Mouse (Mus musculus) lung, postnatal 4 days (tissue): ENCODE measurements around the gene Iqcf3.
"Not testable (repeated sequence)": the region's sequence is repeated elsewhere in the genome, so short reads cannot be mapped to it uniquely, and the experiment has no call there.

Experiments used
- DNase-seq, 2 experiments: peaks; one replicate each; pipeline ENCODE4 v3.0.0; 2021

The Iqcf3 gene

DNA sequence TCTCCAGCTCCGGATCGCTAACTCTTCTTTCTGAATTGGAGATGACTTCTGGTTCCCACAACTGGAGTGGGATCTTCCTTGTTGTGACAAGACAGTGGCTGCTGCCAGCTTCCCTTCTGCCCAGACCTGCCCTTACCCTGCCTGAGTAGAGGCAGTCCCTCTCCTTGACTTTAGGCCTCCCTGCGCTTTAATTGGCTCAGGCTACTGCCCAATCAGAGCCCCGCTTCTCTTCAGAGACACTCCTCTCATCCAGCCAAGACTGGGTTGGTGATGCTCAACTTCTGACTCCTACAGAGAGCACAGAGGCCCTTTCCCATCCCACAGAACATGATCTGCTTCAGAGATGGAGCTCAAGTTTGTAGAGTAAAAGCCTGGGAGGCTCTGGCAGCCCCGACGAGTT is 57.2 kb downstream of the Iqcf3 start:
- no peak for DNase-seq

DNA sequence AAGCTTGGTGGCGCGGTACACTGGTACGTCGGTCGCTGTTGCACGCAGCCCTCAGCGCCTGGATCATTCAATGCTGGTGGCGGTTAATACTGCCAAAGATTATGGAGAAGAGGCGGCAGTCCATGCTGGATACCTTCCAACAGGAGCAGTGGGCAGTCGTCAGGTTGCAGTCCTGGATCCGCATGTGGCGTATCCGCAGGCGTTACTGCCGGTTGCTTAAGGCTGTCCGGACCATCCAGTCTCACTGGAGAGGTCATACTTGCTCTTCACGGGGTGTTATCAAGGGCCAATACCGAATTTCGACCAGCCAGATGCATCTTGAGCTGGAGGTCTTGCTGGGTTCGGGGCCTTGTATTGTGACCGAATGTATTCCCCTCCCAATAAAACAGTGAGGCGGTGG is 59.6 kb downstream of the Iqcf3 start:
- DNase-seq: no peak

DNA sequence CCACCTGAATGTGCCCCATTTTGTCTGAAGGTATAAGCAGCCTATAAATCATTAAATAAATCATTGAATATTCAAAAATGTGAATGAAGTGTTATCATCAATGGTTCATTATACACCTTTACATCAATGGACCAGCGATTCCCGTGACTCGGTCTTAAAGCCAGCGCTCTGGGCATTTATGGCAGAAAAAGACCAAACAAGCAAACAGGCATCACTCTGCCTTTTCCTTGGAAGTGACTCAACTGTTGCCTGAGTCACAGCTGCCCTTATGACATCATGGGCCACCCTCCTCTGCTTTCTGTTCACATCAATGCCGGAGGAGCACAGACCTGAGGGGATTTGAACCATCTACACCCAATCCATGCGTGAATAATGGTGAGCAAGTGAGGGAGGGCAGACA is 61.8 kb downstream of the Iqcf3 start, which contains the start of gene Iqcf1:
Iqcf1 (plus strand) TSS at position 301 of the 400 bp plus-strand sequence.
- DNase-seq: no peak

DNA sequence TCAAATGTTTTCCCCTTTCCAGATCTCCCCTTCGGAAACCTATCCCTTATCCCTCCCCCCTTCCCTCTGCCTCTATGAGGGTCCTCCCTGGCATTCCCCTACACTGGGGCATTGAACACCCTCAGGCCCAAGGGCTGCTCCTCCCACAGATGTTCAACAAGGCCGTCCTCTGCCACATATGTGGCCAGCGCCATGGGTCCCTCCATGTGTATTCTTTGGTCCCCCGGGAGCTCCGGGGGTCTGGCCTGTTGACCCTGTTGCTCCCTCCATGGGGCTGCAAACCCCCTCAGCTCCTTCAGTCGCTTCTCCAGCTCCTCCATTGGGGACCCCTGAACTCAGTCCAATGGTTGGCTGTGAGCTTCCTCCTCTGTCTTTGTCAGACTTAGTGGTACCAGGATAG is 73.8 kb downstream of the Iqcf3 start:
- DNase-seq: not testable (repeated sequence)

DNA sequence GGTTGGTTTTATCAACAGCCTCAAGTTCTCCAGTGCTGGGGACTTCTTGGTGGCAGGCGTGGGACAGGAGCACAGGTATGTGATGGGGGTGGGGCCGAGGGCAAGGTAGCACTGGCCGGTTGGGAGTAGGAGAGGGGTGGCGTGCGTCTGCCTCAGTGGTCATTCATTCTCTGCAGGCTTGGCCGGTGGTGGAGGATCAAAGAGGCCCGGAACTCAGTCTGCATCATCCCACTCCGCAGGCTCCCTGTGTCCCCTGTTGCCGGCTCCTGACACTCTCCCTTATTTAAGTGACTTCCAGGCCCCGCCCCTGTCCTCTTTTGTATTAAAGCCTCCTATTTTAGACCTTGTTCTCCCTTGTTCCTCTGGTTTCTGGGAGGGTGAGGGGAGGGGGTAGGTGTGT is 76.4 kb downstream of the Iqcf3 start:
- no peak for DNase-seq

DNA sequence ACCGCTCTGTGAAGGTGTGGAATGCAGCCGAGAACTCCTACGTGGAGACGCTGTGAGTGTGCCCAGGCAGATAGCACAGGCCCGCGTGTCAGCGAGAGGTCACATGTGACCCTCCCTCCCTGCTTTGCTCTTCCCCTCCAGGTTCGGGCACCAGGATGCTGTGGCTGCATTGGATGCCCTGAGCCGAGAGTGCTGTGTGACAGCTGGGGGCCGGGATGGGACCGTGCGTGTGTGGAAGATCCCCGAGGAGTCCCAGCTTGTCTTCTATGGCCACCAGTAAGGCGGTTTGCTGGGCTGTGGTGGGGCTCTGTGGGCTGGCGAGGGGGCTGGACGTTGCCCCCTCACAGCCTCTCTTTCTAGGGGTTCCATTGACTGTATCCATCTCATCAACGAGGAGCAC is 77.8 kb downstream of the Iqcf3 start:
- DNase-seq: peak in 1 of 2 experiments; percentile 20

DNA sequence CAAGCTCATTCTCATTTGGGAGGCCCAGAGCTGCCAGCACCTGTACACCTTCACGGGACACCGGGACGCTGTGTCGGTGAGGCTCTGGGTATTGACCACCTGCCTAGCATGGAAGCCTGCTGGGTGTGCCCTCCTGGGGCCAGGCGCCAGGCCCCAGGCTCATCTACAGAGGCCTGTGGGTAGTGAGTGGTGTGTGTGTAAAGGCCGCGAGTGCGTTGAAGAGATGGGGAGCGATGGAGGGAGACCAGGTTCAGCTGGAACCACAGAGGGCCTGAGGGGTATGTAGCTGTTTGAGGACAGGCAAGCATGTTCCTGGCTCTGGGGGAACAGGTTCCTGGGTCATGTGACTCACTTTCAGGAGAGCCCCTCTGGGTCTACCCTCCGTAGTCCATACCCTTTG is 78.3 kb downstream of the Iqcf3 start:
- peak in 1 of 2 experiments; percentile 23 for DNase-seq

DNA sequence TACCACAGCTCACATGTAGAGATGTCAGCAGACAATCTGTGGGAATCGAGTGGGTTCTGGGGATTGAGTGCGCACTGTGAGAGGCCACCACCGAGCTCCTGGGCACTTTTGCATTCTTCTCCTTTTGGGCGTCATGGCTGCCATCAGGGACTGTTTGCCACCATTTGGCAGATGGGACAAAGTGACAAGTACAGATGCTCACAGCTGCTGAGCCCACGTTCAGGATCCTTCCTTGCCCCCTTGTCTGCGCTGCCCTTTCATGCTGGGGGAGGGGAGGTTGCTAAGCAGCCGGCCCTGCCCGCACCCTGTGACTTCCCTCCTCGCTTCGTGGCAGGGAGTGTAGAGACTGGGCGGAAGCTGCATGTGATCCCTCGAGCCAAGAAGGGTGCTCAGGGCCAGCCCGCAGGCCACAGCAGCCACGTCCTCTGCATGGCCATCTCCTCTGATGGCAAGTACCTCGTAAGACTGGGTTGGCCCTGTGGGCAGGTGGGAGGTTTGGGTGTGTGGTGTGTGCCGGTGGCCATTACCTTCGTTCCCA is 78.8 kb downstream of the Iqcf3 start:
- peak in 1 of 2 experiments; percentile 10 for DNase-seq

DNA sequence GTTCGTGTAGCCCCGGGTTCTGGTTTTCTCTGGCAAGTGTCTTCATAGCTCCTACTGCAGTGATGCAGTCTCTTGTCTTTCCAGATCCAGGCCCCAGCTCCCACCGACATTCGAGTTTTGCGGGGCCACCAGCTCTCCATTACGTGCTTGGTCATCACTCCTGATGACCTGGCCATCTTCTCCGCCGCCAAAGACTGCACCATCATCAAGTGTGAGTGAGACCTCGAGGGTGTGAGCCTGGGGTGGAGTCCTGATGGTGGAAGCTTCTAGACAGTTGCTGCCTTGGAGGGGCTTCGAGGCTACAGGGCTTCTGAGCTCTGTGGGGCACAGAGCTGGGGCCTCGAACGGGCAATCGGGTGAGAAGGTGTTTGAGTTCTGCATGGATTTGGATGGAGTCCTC is 79.8 kb downstream of the Iqcf3 start:
- peak in 1 of 2 experiments; percentile 15 for DNase-seq

DNA sequence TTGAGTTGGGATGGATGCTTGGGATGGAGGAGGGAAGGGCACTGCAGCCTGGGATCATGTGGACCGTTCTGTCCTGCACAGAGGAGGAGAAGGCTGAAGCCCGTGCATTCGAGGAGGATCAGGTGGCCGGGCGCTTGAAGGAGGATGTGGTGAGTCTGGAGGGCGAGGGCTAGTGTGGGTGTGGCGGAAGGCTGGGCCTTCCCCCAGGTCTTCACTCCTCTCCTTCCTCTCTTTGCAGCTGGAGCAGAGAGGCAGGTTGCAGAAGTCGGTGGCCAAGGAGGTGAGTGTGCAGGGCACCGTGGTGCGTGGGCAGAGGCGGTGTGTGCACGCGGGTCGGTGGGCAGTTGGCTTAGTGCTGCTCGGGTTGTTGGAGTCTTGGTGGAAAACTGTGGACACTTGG is 80.4 kb downstream of the Iqcf3 start:
- peak in 1 of 2 experiments; percentile 21 for DNase-seq

DNA sequence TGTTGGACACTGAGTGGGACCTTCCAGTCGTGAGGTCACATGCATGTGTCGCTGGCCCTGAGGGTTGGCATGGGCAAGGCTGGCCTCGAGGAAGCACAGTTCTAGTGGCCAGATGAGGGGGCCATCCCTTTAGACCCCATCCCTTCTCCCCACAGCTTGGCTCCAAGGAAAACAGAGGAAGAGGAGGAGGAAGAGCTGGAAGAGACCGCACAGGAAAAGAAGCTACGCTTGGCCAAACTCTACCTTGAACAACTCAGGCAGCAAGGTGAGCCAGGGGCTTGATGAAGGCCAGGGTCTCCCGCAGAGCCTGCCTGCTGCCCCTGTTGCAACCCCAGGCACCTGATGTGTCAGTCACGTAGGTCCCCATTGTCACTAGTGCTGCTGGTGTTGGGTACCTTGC is 80.9 kb downstream of the Iqcf3 start:
- DNase-seq: peak in 1 of 2 experiments; percentile 16

DNA sequence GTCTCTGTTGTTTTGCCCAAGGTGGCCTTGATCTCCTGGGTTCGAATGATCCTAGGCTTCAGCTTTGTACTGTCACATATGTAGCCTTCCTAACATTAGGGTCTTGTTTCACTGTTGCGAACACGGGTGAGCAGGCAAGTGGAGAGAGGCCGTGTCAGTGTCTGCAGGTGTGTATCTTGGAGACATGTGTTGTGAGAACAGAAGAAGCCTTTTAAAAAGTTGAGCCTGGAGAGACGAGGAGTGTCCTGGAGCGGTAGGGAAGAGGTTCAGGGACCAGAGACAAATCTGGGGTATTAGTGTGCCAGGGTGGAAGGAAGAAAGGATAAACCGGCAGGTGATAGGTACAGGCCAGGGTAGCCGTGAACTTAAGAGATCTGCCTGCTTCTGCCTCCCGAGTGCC is 83.3 kb downstream of the Iqcf3 start:
- no peak for DNase-seq

DNA sequence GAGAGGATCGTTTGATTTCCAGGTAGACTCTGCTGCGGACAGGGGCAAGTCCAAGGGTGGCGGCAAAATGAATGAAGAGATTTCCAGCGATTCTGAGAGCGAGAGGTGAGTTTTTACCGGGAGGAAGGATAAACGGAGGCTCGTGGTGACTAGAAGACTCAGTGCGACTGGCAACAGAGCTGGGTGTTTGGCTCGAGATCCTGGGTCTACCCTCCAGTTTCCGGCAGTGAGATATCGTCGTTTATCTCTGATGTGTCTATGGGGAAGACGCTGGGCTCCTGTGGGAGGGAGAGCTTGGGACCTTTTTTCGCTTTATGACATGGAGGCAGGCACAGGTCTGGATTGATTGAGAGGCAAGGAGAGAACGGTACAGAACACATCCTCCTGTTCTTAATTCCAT is 83.8 kb downstream of the Iqcf3 start:
- peak in 1 of 2 experiments; percentile 17 for DNase-seq

DNA sequence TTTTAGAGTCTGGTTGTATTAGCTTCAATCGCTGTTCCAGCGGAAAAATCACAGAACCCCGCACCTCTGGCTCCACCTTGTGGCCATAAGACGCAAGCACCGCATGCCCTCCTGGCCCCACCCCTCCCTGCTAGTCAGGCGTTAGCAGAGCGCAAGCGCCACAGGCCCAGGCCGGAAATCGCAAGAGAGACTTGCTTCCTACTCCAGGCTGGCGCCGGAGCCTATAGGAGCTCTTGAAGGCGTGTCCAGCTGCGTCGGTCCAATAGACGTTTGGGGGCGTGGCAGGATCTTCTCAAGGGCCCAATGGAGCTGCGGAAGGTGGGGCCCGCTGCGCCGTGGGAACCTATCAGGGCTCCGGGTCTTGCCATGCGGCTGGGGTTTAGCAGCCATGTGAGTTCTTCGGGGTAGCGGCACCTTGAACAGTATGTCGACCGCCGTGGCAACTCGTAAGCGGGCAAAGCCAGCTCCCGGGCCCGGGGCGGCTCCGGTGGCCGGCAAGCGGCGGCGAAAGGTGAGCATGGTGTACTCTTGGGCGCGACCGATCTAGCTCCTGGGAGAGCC is 84.4 kb downstream of the Iqcf3 start, which contains the start of gene Parp3:
Parp3 (minus strand) TSS at position 26 of the 561 bp plus-strand sequence.
- peak; percentile 99 to 100 for DNase-seq

DNA sequence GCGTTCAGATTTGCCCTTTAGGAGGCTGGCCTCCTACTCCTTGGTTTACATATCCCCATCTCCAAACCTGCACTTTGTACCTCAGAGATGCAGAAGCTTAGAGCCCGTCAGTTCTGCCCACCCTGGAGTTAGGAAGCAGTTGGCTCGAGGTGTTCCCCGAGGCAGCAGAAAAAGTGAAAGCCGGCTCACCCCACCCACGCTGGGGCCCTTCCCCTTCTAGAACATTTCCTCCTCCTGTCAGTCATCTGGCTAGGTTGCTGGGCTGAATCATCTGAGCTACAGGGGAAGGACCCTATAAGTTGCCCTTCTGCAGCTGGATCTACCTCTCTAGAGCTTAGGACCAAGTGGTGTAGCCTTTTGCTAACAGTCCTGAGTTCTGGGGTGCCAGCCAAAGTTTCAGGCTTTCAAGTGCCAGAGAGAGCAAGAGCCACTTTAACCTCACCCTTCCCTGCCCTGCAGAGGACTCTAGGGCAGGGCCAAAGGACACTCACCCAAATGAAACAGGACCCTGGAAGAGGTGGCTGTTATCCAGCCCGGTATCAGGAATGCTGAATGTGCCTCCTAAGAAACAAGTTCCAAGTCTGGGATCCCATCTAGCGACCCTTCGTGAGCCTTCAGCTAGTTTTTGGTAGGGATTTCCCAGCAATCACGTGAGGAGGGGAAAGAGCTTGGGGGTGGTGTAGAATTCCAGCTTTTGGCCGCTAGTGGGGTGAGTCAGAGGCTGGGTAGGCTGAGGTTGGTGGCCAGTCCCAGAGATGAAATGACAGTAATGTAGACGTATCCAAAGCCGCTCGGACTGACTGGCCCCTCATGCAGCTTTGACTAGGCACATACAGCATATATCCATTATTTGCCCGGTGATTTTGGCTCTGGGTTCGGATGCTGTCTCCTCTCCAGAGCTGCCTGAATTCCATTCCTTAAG is 85.2 kb downstream of the Iqcf3 start:
- peak; percentile 80 to 83 for DNase-seq

DNA sequence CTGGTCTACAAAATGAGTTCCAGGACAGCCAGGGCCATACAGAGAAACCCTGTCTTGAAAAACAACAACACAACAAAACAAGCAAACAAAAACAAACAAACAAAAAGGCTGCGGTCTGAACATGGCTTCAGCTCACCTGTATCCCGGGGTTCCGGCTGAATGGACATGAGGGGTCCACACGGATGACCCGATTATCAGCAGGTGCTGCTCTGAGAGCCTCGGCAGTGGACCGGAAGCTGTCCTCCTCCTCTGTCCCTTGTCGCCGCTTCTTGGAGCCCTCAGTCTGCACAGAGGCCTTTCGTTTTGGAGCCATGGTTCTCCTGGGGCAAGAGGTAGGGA is 85.8 kb downstream of the Iqcf3 start, which contains the start of gene Rrp9:
Rrp9 (plus strand) TSS at position 301 of the 339 bp plus-strand sequence.
- DNase-seq: peak in 1 of 2 experiments; percentile 25

DNA sequence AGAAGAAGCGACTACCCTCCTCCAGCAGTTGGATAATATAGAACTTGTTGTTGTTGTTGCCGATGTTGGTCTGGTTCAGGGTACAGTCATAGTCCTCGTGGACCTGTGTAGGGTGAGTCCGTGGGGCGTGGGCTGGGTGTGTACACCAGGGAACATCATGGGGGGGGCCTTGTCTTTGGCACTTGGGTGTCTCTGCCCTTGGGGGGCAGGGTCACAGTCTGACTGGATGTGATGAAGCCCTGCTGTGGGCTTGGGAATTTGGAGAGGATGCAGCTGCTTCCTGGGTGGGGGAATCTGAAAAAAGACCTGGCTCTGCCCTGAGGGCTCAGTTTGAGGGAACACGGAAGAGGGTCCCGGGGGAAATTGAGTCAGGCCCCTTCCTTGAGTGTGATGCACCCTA is 86.4 kb downstream of the Iqcf3 start:
- peak; percentile 47 to 73 for DNase-seq

DNA sequence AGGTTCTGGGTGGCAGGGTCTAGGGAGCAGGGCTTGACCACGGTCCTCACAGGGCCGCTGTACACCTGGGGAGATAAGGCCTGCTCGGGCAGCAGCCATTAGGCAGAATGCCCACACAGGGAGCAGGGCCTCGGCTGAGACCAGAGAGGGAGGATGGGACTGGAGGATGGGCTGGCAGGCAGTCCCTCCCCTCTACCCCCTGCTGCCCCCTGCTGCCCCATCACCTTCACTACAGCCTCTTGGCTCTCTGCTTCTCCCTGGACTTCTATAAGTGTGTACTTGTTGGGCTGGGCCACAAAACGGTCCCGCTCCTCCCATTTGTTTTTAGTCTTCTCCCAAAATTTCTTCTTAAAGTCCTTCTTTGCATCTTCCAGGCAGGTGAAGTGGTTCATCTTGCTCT is 87.0 kb downstream of the Iqcf3 start:
- DNase-seq: peak; percentile 83 to 87

DNA sequence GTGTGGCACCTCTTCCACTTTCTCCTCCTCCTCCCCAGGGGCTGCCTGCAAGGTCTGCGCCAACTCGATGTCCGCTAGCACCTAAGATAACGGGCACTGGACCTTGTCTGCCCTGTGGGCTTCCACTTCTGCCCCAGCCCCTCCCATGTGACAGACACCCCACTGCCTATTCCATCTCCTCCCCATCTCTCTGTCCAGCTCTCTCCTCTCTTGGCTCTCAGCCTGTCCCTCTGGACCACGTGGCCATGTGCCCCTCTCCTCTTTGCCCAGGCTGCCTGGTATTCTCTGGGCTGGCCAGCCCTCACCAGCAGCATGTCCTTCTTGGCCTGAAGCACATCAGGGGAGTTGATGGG is 87.7 kb downstream of the Iqcf3 start:
- no peak for DNase-seq

DNA sequence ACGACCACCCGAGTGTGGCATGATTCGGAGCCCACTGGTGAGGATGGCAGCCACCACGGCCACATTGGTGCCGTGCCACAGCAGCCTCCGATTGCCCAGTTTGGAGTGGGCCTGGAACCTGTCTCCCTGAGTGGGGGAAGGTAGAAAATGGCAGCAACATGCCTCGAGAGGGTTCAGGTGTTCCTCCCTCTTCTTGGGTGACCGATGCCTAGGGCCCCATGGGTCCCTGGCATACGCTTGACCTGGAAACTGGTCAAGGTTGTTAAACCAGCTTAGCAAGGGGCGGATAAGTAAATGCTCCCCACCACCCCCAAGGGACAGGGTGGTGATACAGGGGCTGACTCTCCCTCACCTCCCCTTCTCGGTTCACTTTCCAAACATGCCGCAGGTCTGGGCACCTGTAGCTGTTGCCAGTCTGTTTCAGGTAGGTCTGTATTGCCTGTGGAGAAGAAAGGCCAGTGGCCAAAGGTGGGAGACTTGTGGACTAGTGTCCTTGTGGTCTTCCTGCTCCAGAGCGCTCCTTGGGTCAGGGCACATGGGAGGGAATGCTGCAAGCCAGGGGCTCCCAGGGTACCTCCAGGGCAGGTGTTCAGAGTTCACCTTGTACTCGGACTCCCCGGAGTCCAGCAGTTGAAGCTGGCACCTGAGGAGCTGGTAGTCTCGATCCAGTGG is 88.2 kb downstream of the Iqcf3 start:
- peak in 1 of 2 experiments; percentile 28 for DNase-seq

DNA sequence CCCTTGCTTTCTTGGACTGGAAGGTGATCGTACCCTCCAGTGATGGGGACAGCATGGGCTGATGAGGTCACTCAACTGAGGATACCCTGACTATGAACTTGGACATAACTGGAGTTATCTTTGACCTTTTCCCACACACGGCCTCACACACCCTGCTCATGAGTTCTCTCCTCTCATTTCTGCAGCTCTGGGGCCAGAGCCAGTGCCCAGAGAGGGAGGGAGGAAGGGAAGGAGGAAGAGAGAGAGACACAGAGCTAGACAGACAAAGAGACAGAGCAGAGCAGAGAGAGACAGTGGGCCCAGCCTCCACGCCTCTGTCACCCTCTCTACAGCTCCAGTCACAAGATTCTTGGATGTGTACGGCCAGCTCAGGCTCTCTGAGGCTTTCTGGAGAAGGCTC is 89.1 kb downstream of the Iqcf3 start:
- DNase-seq: peak in 1 of 2 experiments; percentile 32

DNA sequence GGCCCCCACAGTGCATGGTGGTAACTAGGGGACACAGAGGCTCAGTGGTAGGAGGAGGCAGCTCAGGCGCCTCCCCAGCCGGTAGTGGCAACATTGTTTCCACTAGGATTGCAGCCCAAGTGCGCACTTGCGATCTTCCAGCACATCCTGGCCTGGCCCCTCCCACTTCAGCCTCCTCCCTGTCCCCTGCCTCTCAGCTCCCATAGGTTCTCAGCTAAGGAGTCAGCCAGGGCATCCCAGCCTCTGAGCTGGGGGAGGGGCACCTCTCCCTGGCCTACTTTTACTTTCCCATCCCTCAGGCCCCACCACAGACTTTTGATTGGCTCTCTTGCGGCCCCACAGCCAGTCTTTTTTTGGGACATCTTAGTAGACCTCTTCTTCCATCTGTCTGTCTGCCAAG is 89.5 kb downstream of the Iqcf3 start:
- DNase-seq: peak; percentile 80 to 89
